ENCODE assay signal across 17 mouse cellular contexts in the genomic region with DNA sequence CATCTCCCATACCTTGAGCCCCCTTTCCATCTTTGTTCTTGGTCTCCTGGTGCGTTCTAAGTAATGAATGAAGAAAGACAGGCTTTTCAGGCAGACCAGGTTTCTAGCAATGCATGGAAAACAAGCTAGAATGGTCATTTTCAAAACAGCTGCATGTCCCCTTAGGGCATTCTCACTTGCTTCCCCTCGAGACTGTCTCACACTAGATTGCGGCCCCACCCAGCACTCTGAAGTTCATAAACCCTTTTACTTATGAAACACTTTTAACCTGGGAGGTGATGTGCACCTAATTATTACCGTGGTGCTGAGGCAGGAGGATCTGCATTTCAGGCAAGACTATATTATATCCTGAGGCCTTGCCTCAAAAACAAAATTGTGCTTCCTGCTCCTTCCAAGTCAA. TPM values are rescaled to one million over a fixed set of nuclear protein-coding genes. Genes with fewer than 3 reads are reported as not detected.
DNase-seq lines count a peak whose midpoint lies in the region; ATAC-seq and TF ChIP-seq lines count a peak whose summit lies in the region.
"Had no signal": no experiment of that assay in that cellular context is flagged by ENCODE, and none has a peak within 500 bp of the region (broad histone marks: within the 10 kb centered on the region; RNA-seq: fewer than 3 reads in every experiment).

No protein-coding gene starts in this region.

- no peak for ATAC-seq in liver, embryonic 12.5 days
- no peak for ATAC-seq in liver, postnatal 0 days
- ATAC-seq in stomach, embryonic 16.5 days (ENCODE audit: insufficient read depth, low FRiP score), result no peak

- H3K4me2 ChIP-seq in liver, embryonic 12.5 days, result 0 out of 2 replicates have a peak overlapping the region, but pooled peaks have one; percentile 84
- no peak overlapping the region for H3K4me2 ChIP-seq in liver, postnatal 0 days (ENCODE audit: low read depth, low read length)
- H3K4me2 ChIP-seq in stomach, embryonic 16.5 days (ENCODE audit: low read depth, low read length), result no peak overlapping the region

- H3K4me1 ChIP-seq in liver, embryonic 12.5 days, result peaks cover 63% of the 10 kb centered on the region
- peaks cover 35% of the 10 kb centered on the region for H3K4me1 ChIP-seq in liver, postnatal 0 days (ENCODE audit: insufficient read depth)
- peaks cover 6 to 8% of the 10 kb centered on the region in 2 experiments; a peak in 3 of 4 replicates for H3K4me1 ChIP-seq in MEL (ENCODE audit: control insufficient read depth in 1 of 2, insufficient read depth in 2 of 2, low read length in 2 of 2)
- H3K4me1 ChIP-seq in stomach, embryonic 16.5 days (ENCODE audit: control insufficient read depth, insufficient read depth, low read length), result peaks cover 37% of the 10 kb centered on the region

- H3K36me3 ChIP-seq in liver, embryonic 12.5 days, result peaks cover 16% of the 10 kb centered on the region
- H3K36me3 ChIP-seq in liver, postnatal 0 days (replicated peaks; ENCODE audit: insufficient read depth, low read length), result no peaks in the 10 kb centered on the region; the same call in 1 of the 2 replicates
- peaks cover 0 to 14% of the 10 kb centered on the region in 2 experiments; a peak in 2 of 4 replicates for H3K36me3 ChIP-seq in MEL (ENCODE audit: control insufficient read depth in 1 of 2, insufficient read depth in 2 of 2, low read length in 2 of 2)
- H3K36me3 ChIP-seq in stomach, embryonic 16.5 days (ENCODE audit: control insufficient read depth, insufficient read depth, low read length), result no peaks in the 10 kb centered on the region
- H3K36me3 ChIP-seq: heart, embryonic 12.5 days; limb, embryonic 15.5 days had no signal

- peaks cover 29% of the 10 kb centered on the region for H3K79me2 ChIP-seq in MEL (ENCODE audit: control insufficient read depth, insufficient read depth, low read length, poor library complexity)

- H3K9me3 ChIP-seq in liver, embryonic 12.5 days (replicated peaks), result no peaks in the 10 kb centered on the region
- no peaks in the 10 kb centered on the region for H3K9me3 ChIP-seq in liver, postnatal 0 days (ENCODE audit: low read length)
- no peaks in the 10 kb centered on the region for H3K9me3 ChIP-seq in MEL (replicated peaks; ENCODE audit: insufficient read depth, low read length)
- H3K9me3 ChIP-seq in stomach, embryonic 16.5 days (replicated peaks; ENCODE audit: control insufficient read depth, low read length), result no peaks in the 10 kb centered on the region
- H3K9me3 ChIP-seq: heart, embryonic 12.5 days; limb, embryonic 15.5 days had no signal

- H3K9ac ChIP-seq in liver, embryonic 12.5 days, result no peak overlapping the region
- H3K9ac ChIP-seq in liver, postnatal 0 days (replicated peaks), result no peak overlapping the region
- peak overlapping the region; percentile 96 for H3K9ac ChIP-seq in MEL (ENCODE audit: control insufficient read depth, low read depth, low read length, poor library complexity, severe bottlenecking)
- no peak overlapping the region for H3K9ac ChIP-seq in stomach, embryonic 16.5 days (ENCODE audit: low read length)
- H3K9ac ChIP-seq: limb, embryonic 15.5 days had no signal

- TF ChIP-seq CTCF in liver, postnatal 0 days (IDR thresholded peaks at IDR 0.05; ENCODE audit: low read depth), result no peak
- no peak for TF ChIP-seq CTCF in MEL (IDR thresholded peaks at IDR 0.05 in 2 of 3, conservative IDR thresholded peaks at IDR 0.05 in 1 of 3; ENCODE audit: control insufficient read depth in 1 of 3, insufficient read depth in 1 of 3, low read depth in 2 of 3, low read length in 3 of 3, poor library complexity in 1 of 3, severe bottlenecking in 1 of 3)

- no peak for TF ChIP-seq POLR2A in MEL (IDR thresholded peaks at IDR 0.05; ENCODE audit: control insufficient read depth in 1 of 2, insufficient read depth in 1 of 2, low read depth in 1 of 2, low read length in 2 of 2, poor library complexity in 1 of 2)

- H3K27ac ChIP-seq in liver, embryonic 12.5 days, result no peak overlapping the region; the same call in 1 of the 2 replicates
- H3K27ac ChIP-seq in liver, postnatal 0 days (ENCODE audit: low read depth), result no peak overlapping the region
- peak overlapping the region; percentile 95 for H3K27ac ChIP-seq in MEL (ENCODE audit: control insufficient read depth, low read depth, low read length)
- H3K27ac ChIP-seq in stomach, embryonic 16.5 days (ENCODE audit: low read length), result peak overlapping the region; percentile 93; the same call in 1 of the 2 replicates

- no peak for TF ChIP-seq EP300 in liver, postnatal 0 days (IDR thresholded peaks at IDR 0.05; ENCODE audit: low read depth)
- TF ChIP-seq EP300 in MEL (IDR thresholded peaks at IDR 0.05; ENCODE audit: low read depth in 1 of 2, low read length in 2 of 2), result no peak

- H3K27me3 ChIP-seq in liver, embryonic 12.5 days (replicated peaks), result peaks cover 27% of the 10 kb centered on the region
- H3K27me3 ChIP-seq in liver, postnatal 0 days (ENCODE audit: insufficient read depth, low read length), result no peaks in the 10 kb centered on the region
- H3K27me3 ChIP-seq in MEL (ENCODE audit: control insufficient read depth in 1 of 2, insufficient read depth in 2 of 2, low read length in 2 of 2), result no peaks in the 10 kb centered on the region
- no peaks in the 10 kb centered on the region for H3K27me3 ChIP-seq in stomach, embryonic 16.5 days (ENCODE audit: control insufficient read depth, insufficient read depth, low read length)
- H3K27me3 ChIP-seq: heart, embryonic 12.5 days; limb, embryonic 15.5 days had no signal

- WGBS in liver, embryonic 12.5 days (ENCODE audit: insufficient replicate concordance), result 77% methylated on average over 4 of the region's 4 CpGs
- 82% methylated on average over 4 of the region's 4 CpGs for WGBS in liver, postnatal 0 days (ENCODE audit: insufficient replicate concordance)
- WGBS in stomach, embryonic 16.5 days, result 75% methylated on average over 4 of the region's 4 CpGs

- TF ChIP-seq RAD21 in MEL (IDR thresholded peaks at IDR 0.05; ENCODE audit: low read depth, low read length), result no peak

- H3K4me3 ChIP-seq in liver, embryonic 12.5 days, result no peak overlapping the region
- H3K4me3 ChIP-seq in liver, postnatal 0 days (ENCODE audit: low read depth, low read length), result no peak overlapping the region
- H3K4me3 ChIP-seq in MEL (ENCODE audit: control insufficient read depth in 1 of 2, insufficient read depth in 1 of 2, low read depth in 2 of 2, low read length in 2 of 2), result peak overlapping the region in 1 of 2 experiments; percentile 4; a peak in 1 of 4 replicates
- H3K4me3 ChIP-seq in stomach, embryonic 16.5 days (replicated peaks; ENCODE audit: low read length), result no peak overlapping the region
- H3K4me3 ChIP-seq: heart, embryonic 12.5 days had no signal

- peak; percentile 33 for DNase-seq in cerebellum, adult 8-10 months
- DNase-seq in cerebellum, adult 18-20 months, result no peak
- no peak for DNase-seq in liver, postnatal 0 days
- DNase-seq in MEL (ENCODE audit: low read depth, low spot score), result peak; percentile 37
- no peak for DNase-seq in kidney, postnatal 4 days
- DNase-seq in kidney, adult 11 months, result no peak
- DNase-seq: cerebellum, postnatal 36 days; gastrocnemius, postnatal 10 days; kidney, adult 9 months; lung, postnatal 10 days; midbrain, embryonic 14.5 days; right cerebral cortex, adult 18-20 months had no signal

TF ChIP-seq in MEL, 35 proteins besides CTCF, POLR2A, EP300 and RAD21 (continues in another document):
- TF ChIP-seq HCFC1 (IDR thresholded peaks at IDR 0.05; ENCODE audit: low read depth, low read length) (no peak), UBTF (IDR thresholded peaks at IDR 0.05; ENCODE audit: borderline replicate concordance, insufficient read depth, low read depth, low read length) (no peak)

RNA-seq across cellular contexts. Expression of a gene that starts 2.3 kb away (rescaled TPM):
- 2.4 and 3.0 TPM in 2 replicates for polyA plus RNA-seq in liver, embryonic 12.5 days (2016; fragmentation: Nextera tagmentation; extraction: Ambion mirVana)
- polyA plus RNA-seq in liver, postnatal 0 days (2015; fragmentation: Nextera tagmentation; extraction: Ambion mirVana), result 2.6 and 2.7 TPM in 2 replicates
- total RNA-seq in MEL (2012; rRNA removed), result 17.3 and 18.4 TPM in 2 replicates
- polyA plus RNA-seq in MEL (2012; ENCODE audit: insufficient read depth in 1 of 2, insufficient read length in 2 of 2, low read depth in 1 of 2, low replicate concordance in 2 of 2, missing spikeins in 1 of 2), result 10 to 100 TPM in 1 of 2 experiments, not detected in 1; 25.4 TPM
- 4.7 and 5.7 TPM in 2 replicates for polyA plus RNA-seq in stomach, embryonic 16.5 days (2015; fragmentation: Nextera tagmentation; extraction: Ambion mirVana)

RNA-seq across cellular contexts. Expression of a gene that starts 12.3 kb away (rescaled TPM):
- polyA plus RNA-seq in liver, embryonic 12.5 days (2016; fragmentation: Nextera tagmentation; extraction: Ambion mirVana), result 40.6 and 46.1 TPM in 2 replicates
- 56.5 and 57.0 TPM in 2 replicates for polyA plus RNA-seq in liver, postnatal 0 days (2015; fragmentation: Nextera tagmentation; extraction: Ambion mirVana)
- total RNA-seq in MEL (2012; rRNA removed), result 15.2 and 16.6 TPM in 2 replicates
- polyA plus RNA-seq in MEL (2012; ENCODE audit: insufficient read depth in 1 of 2, insufficient read length in 2 of 2, low read depth in 1 of 2, low replicate concordance in 2 of 2, missing spikeins in 1 of 2), result 10 to 100 TPM in 1 of 2 experiments, not detected in 1; 18.3 TPM
- 31.0 and 36.4 TPM in 2 replicates for polyA plus RNA-seq in stomach, embryonic 16.5 days (2015; fragmentation: Nextera tagmentation; extraction: Ambion mirVana)

RNA-seq across cellular contexts. Expression of a gene that starts 12.3 kb away (rescaled TPM):
- polyA plus RNA-seq in liver, embryonic 12.5 days (2016; fragmentation: Nextera tagmentation; extraction: Ambion mirVana), result 0.74 and 0.79 TPM in 2 replicates
- polyA plus RNA-seq in liver, postnatal 0 days (2015; fragmentation: Nextera tagmentation; extraction: Ambion mirVana), result 0.82 and 0.85 TPM in 2 replicates
- total RNA-seq in MEL (2012; rRNA removed), result 1.7 and 2.0 TPM in 2 replicates
- 1 to 10 TPM in 1 of 2 experiments, not detected in 1; 2.6 TPM for polyA plus RNA-seq in MEL (2012; ENCODE audit: insufficient read depth in 1 of 2, insufficient read length in 2 of 2, low read depth in 1 of 2, low replicate concordance in 2 of 2, missing spikeins in 1 of 2)
- polyA plus RNA-seq in stomach, embryonic 16.5 days (2015; fragmentation: Nextera tagmentation; extraction: Ambion mirVana), result 5.2 and 6.5 TPM in 2 replicates
- total RNA-seq: megakaryocyte, adult 5-6 weeks had no signal

RNA-seq across cellular contexts. Expression of a gene that starts 18.5 kb away (rescaled TPM):
- polyA plus RNA-seq in liver, embryonic 12.5 days (2016; fragmentation: Nextera tagmentation; extraction: Ambion mirVana), result 9.5 and 10.0 TPM in 2 replicates
- 3.4 and 3.7 TPM in 2 replicates for polyA plus RNA-seq in liver, postnatal 0 days (2015; fragmentation: Nextera tagmentation; extraction: Ambion mirVana)
- total RNA-seq in MEL (2012; rRNA removed), result 12.3 and 17.2 TPM in 2 replicates
- polyA plus RNA-seq in MEL (2012; ENCODE audit: insufficient read depth in 1 of 2, insufficient read length in 2 of 2, low read depth in 1 of 2, low replicate concordance in 2 of 2, missing spikeins in 1 of 2), result 10 to 100 TPM in 1 of 2 experiments, not detected in 1; 12.5 TPM
- 6.3 and 7.9 TPM in 2 replicates for polyA plus RNA-seq in stomach, embryonic 16.5 days (2015; fragmentation: Nextera tagmentation; extraction: Ambion mirVana)

RNA-seq across cellular contexts. Expression of a gene that starts 57.1 kb away (rescaled TPM):
- 5.2 and 5.7 TPM in 2 replicates for polyA plus RNA-seq in liver, embryonic 12.5 days (2016; fragmentation: Nextera tagmentation; extraction: Ambion mirVana)
- polyA plus RNA-seq in liver, postnatal 0 days (2015; fragmentation: Nextera tagmentation; extraction: Ambion mirVana), result 4.1 and 5.9 TPM in 2 replicates
- 1.4 and 1.7 TPM in 2 replicates for total RNA-seq in MEL (2012; rRNA removed)
- polyA plus RNA-seq in MEL (2012; ENCODE audit: insufficient read depth in 1 of 2, insufficient read length in 2 of 2, low read depth in 1 of 2, low replicate concordance in 2 of 2, missing spikeins in 1 of 2), result 10 to 100 TPM in 1 of 2 experiments, not detected in 1; 17.2 TPM
- polyA plus RNA-seq in stomach, embryonic 16.5 days (2015; fragmentation: Nextera tagmentation; extraction: Ambion mirVana), result 3.5 and 4.4 TPM in 2 replicates

Comparison
In these comparisons a context has a peak if more than half of its experiments do, and no peak if none do; other contexts are left out.
1. DNase-seq: peak in cerebellum, adult 8-10 months (single experiment) and MEL (single experiment); none in cerebellum, adult 18-20 months (0 of 2), liver, postnatal 0 days (single experiment), kidney, postnatal 4 days (0 of 2) and kidney, adult 11 months (single experiment).
2. H3K27ac ChIP-seq: peak in MEL (single experiment) and stomach, embryonic 16.5 days (single experiment); none in liver, embryonic 12.5 days (single experiment) and liver, postnatal 0 days (single experiment).